Mouse (Mus musculus) embryonic facial prominence, embryonic 12.5 days (tissue): ENCODE results near the gene Rbm17. TPM values are rescaled to one million over a fixed set of nuclear protein-coding genes. Genes with fewer than 3 reads are reported as not detected.
"Not testable (repeated sequence)": the region's sequence is repeated elsewhere in the genome, so short reads cannot be mapped to it uniquely, and the experiment has no call there.

Source experiments
- ATAC-seq: fragments of 200-750 bp; cut with Nextera tagmentation; 2 replicates; pipeline ENCODE4 v1.8.0; 2017; ENCODE audit not compliant: insufficient number of reproducible peaks, insufficient read depth, low FRiP score, low TSS enrichment
- H3K27ac ChIP-seq: fragments of 300-500 bp; sonication (generic); 2 replicates; pipeline ENCODE4 v1.5.1; 2016; ENCODE audit warnings: mild to moderate bottlenecking
- H3K27me3 ChIP-seq: fragments of 300-500 bp; sonication (generic); 2 replicates; pipeline ENCODE4 v1.6.1; 2016; ENCODE audit warnings: mild to moderate bottlenecking, moderate library complexity
- H3K36me3 ChIP-seq: fragments of 300-500 bp; sonication (generic); 2 replicates; pipeline ENCODE4 v1.6.1; 2016; ENCODE audit warnings: mild to moderate bottlenecking
- H3K4me1 ChIP-seq: fragments of 300-500 bp; sonication (generic); 2 replicates; pipeline ENCODE4 v1.6.1; 2016
- H3K4me2 ChIP-seq: fragments of 300-500 bp; sonication (generic); replicated peaks from 2 replicates; pipeline ENCODE4 v1.6.1; 2016; ENCODE audit warnings: mild to moderate bottlenecking, moderate library complexity
- H3K4me3 ChIP-seq: fragments of 300-500 bp; sonication (generic); 2 replicates; pipeline ENCODE4 v1.5.1; 2016; ENCODE audit warnings: mild to moderate bottlenecking
- H3K9ac ChIP-seq: fragments of 300-500 bp; sonication (generic); 2 replicates; pipeline ENCODE4 v1.6.1; 2016; ENCODE audit warnings: mild to moderate bottlenecking, moderate library complexity
- H3K9me3 ChIP-seq: fragments of 300-500 bp; sonication (generic); 2 replicates; pipeline ENCODE4 v1.6.1; 2016; ENCODE audit warnings: mild to moderate bottlenecking, moderate library complexity
- WGBS: fragments of 180-500 bp; shearing (Covaris S2); methylation state at CpG from one replicate; pipeline ENCODE4 v1.1.7; 2016; 5-methylcytosine and 5-hydroxymethylcytosine counted together
- polyA plus RNA-seq: library from polyadenylated mRNA; unstranded; fragments of >200 nt; fragmentation: Nextera tagmentation; extraction: Ambion mirVana; gene quantifications from 2 replicates; pipeline ENCODE4 v1.2.1, GENCODE M21; 2016

The Rbm17 gene
- polyA plus RNA-seq, 1 experiment from 2014 or later, result 185 TPM

DNA sequence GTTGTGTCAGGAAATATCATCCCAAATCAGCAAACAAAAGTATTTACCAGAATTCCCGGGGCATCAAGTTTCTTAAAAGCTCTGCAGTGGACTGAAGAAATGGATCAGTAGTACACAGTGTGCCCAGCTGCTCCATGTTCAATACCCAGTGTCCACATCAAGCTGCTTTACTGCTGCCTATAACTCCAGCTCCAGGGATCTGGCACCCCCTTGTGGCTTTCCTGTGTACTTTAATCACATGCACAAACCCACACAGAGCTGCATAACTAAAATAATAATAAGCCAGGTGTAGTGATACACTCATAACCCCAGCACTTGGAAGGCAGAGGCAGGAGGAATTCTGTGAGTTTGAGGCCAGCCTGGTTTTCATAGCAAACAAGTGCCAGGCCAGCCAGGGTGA, 61.3 kb downstream of the Rbm17 start:
- Histone ChIP-seq H3K36me3 (no peaks in the 10 kb centered on the region), H3K4me1 (no peaks in the 10 kb centered on the region), H3K27ac (no peak overlapping the region), H3K27me3 (no peaks in the 10 kb centered on the region), H3K4me2 (no peak overlapping the region), H3K9me3 (no peaks in the 10 kb centered on the region), H3K9ac (no peak overlapping the region), H3K4me3 (no peak overlapping the region)
- WGBS, result 92% methylated on average over 1 of the region's 1 CpGs
- no peak for ATAC-seq

- H3K27ac ChIP-seq, result no peak overlapping the region
These were observed 61.8 kb downstream of the Rbm17 start for GRCm38 (mm10) chr2:11542121-11542520.

DNA sequence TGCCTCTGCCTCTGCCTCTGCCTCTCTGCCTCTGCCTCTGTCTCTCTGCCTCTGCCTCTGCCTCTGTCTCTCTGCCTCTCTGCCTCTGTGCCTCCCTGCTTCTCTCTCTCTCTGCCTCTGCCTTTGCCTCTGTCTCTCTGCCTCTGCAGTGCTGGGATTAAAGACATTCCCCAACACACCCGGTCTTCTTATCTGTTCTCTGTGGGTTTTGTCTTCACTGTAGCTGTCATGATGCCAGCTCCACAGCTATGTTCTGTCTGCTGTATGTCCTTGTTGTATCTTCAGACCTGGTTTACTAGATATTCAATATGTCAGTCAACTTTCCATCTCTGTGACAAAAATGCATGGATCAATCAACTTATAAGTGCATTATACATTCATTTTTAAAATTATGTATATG, 62.4 kb downstream of the Rbm17 start:
- H3K27me3 ChIP-seq, H3K4me2 ChIP-seq, ATAC-seq, H3K4me1 ChIP-seq, H3K9ac ChIP-seq, H3K27ac ChIP-seq, H3K36me3 ChIP-seq, H3K9me3 ChIP-seq, H3K4me3 ChIP-seq: not testable (repeated sequence)
- 53% methylated on average over 1 of the region's 1 CpGs for WGBS

More at GRCm38 (mm10) chr2:11542121-11542520, 61.8 kb downstream of the Rbm17 start:
- no peaks in the 10 kb centered on the region for H3K9me3 ChIP-seq
- H3K27me3 ChIP-seq, result no peaks in the 10 kb centered on the region
- no peaks in the 10 kb centered on the region for H3K36me3 ChIP-seq
- no peak overlapping the region for H3K4me2 ChIP-seq
- H3K4me1 ChIP-seq, result no peaks in the 10 kb centered on the region
- no peak for ATAC-seq
- WGBS, result 92% methylated on average over 1 of the region's 1 CpGs
- H3K9ac ChIP-seq, result no peak overlapping the region
- no peak overlapping the region for H3K4me3 ChIP-seq

DNA sequence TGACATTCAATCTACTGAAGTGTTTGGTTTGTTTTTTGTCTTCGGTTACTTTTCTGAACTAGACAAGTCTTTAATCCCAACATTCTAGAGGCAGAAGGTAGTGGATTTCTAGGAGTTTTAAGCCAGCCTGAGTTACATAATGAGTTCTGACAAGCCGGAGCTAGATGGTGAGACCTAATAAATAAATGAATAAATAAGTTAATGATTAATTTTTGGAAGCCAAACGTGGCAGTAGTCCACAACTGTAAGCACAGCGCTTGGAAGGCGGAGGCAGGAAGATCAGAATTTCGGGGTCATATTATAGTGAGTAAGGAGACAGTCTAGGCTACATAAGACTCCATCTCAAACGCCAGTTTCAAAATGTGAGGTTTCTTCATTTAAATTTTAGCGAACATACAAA, 68.0 kb downstream of the Rbm17 start:
- no peaks in the 10 kb centered on the region for H3K27me3 ChIP-seq
- ATAC-seq, result no peak

More for the DNA sequence above, 68.0 kb downstream of the Rbm17 start:
- Histone ChIP-seq H3K36me3 (no peaks in the 10 kb centered on the region), H3K27ac (no peak overlapping the region), H3K4me3 (peak overlapping the region; percentile 49), H3K4me2 (peak overlapping the region; percentile 82), H3K9ac (peak overlapping the region; percentile 53; the same call in 1 of the 2 replicates), H3K9me3 (no peaks in the 10 kb centered on the region), H3K4me1 (no peaks in the 10 kb centered on the region; the same call in 1 of the 2 replicates)
- WGBS, result 70% methylated on average over 8 of the region's 8 CpGs

Other genes starting within 250 kb of the Rbm17 start
- gene Pfkfb3, start 50.1 kb downstream of the Rbm17 start, polyA plus RNA-seq, result 14.2 and 16.2 TPM in 2 replicates
- gene Gm17490, start 22.1 kb upstream of the Rbm17 start, polyA plus RNA-seq, result not detected in 2 replicates
- not detected in 2 replicates for gene Il2ra, start 38.7 kb upstream of the Rbm17 start, polyA plus RNA-seq
- gene Il15ra, start 101.1 kb upstream of the Rbm17 start, polyA plus RNA-seq, result 0.60 and 0.69 TPM in 2 replicates
- 154 and 160 TPM in 2 replicates for gene Fbh1, start 173.4 kb upstream of the Rbm17 start, polyA plus RNA-seq
- gene Ankrd16, start 173.7 kb upstream of the Rbm17 start, polyA plus RNA-seq, result 58.0 and 59.5 TPM in 2 replicates